Comparison of ENCODE assay signal across 11 mouse cellular contexts in genomic region chr4:62805841-62806240, GRCm38 (mm10).
DNase-seq lines count a peak whose midpoint lies in the region; ATAC-seq and TF ChIP-seq lines count a peak whose summit lies in the region.
"Had no signal": no experiment of that assay in that cellular context is flagged by ENCODE, and none has a peak within 500 bp of the region (broad histone marks: within the 10 kb centered on the region; RNA-seq: fewer than 3 reads in every experiment).

No protein-coding gene starts in this region.

- H3K27me3 ChIP-seq in hindbrain, embryonic 15.5 days, result no peaks in the 10 kb centered on the region
- no peaks in the 10 kb centered on the region for H3K27me3 ChIP-seq in hindbrain, embryonic 13.5 days
- H3K27me3 ChIP-seq in kidney, postnatal 0 days (ENCODE audit: insufficient read depth, low read length), result no peaks in the 10 kb centered on the region
- H3K27me3 ChIP-seq in intestine, postnatal 0 days (replicated peaks; ENCODE audit: control insufficient read depth, insufficient read depth, low read length), result no peaks in the 10 kb centered on the region

- H3K4me1 ChIP-seq in hindbrain, embryonic 15.5 days (replicated peaks), result 0 out of 2 replicates have a peak, but pooled peaks cover 8% of the 10 kb centered on the region
- peaks cover 7% of the 10 kb centered on the region for H3K4me1 ChIP-seq in hindbrain, embryonic 13.5 days (replicated peaks)
- H3K4me1 ChIP-seq in kidney, postnatal 0 days (replicated peaks; ENCODE audit: insufficient read depth, low read length), result no peaks in the 10 kb centered on the region
- no peaks in the 10 kb centered on the region for H3K4me1 ChIP-seq in intestine, postnatal 0 days (replicated peaks; ENCODE audit: control insufficient read depth, insufficient read depth, low read length)

- DNase-seq in CD4-positive, CD25-positive, alpha-beta regulatory T cell, adult 2 months (ENCODE audit: low read depth, low spot score), result peak; percentile 53
- peak; percentile 44 for DNase-seq in brain, adult 2 months (ENCODE audit: low read depth, low spot score)
- DNase-seq in kidney, postnatal 0 days (ENCODE audit: low spot score), result peak; percentile 50
- no peak for DNase-seq in left cerebral cortex, adult 18-20 months (ENCODE audit: low spot score in 2 of 2)
- DNase-seq in lung, postnatal 14 days, result no peak
- DNase-seq: cerebellum, adult 2 months; layer of hippocampus, adult 9-11 months; lung, postnatal 36 days had no signal

- 0 out of 2 replicates have a peak, but pooled peaks have one; percentile 23 for ATAC-seq in hindbrain, embryonic 15.5 days (ENCODE audit: low FRiP score, low read depth)
- ATAC-seq in hindbrain, embryonic 13.5 days (ENCODE audit: low FRiP score), result no peak
- ATAC-seq in kidney, postnatal 0 days (replicated peaks; ENCODE audit: low FRiP score, low read depth), result no peak
- no peak for ATAC-seq in intestine, postnatal 0 days

- WGBS in hindbrain, embryonic 15.5 days, result 25% methylated on average over 6 of the region's 6 CpGs
- WGBS in hindbrain, embryonic 13.5 days, result 46% methylated on average over 6 of the region's 6 CpGs
- WGBS in kidney, postnatal 0 days, result 2% methylated on average over 6 of the region's 6 CpGs
- 4% methylated on average over 6 of the region's 6 CpGs for WGBS in intestine, postnatal 0 days

- H3K27ac ChIP-seq in hindbrain, embryonic 15.5 days (replicated peaks), result no peak overlapping the region
- H3K27ac ChIP-seq in hindbrain, embryonic 13.5 days, result no peak overlapping the region
- no peak overlapping the region for H3K27ac ChIP-seq in kidney, postnatal 0 days
- no peak overlapping the region for H3K27ac ChIP-seq in intestine, postnatal 0 days (ENCODE audit: low read depth, low read length)

- no peaks in the 10 kb centered on the region for H3K36me3 ChIP-seq in hindbrain, embryonic 15.5 days
- no peaks in the 10 kb centered on the region for H3K36me3 ChIP-seq in hindbrain, embryonic 13.5 days
- no peaks in the 10 kb centered on the region for H3K36me3 ChIP-seq in kidney, postnatal 0 days (ENCODE audit: insufficient read depth, low read length)
- no peaks in the 10 kb centered on the region for H3K36me3 ChIP-seq in intestine, postnatal 0 days (ENCODE audit: control insufficient read depth, insufficient read depth)

- H3K4me2 ChIP-seq in hindbrain, embryonic 15.5 days, result no peak overlapping the region
- H3K4me2 ChIP-seq in hindbrain, embryonic 13.5 days, result no peak overlapping the region
- H3K4me2 ChIP-seq in kidney, postnatal 0 days (ENCODE audit: low read length), result no peak overlapping the region
- no peak overlapping the region for H3K4me2 ChIP-seq in intestine, postnatal 0 days (replicated peaks; ENCODE audit: low read depth)

- TF ChIP-seq CTCF in kidney, postnatal 0 days (IDR thresholded peaks at IDR 0.05; ENCODE audit: low read depth), result no peak
- no peak for TF ChIP-seq CTCF in intestine, postnatal 0 days (IDR thresholded peaks at IDR 0.05; ENCODE audit: low read depth)

- H3K9me3 ChIP-seq in hindbrain, embryonic 15.5 days, result no peaks in the 10 kb centered on the region
- no peaks in the 10 kb centered on the region for H3K9me3 ChIP-seq in hindbrain, embryonic 13.5 days
- no peaks in the 10 kb centered on the region for H3K9me3 ChIP-seq in kidney, postnatal 0 days (replicated peaks; ENCODE audit: low read length)
- H3K9me3 ChIP-seq in intestine, postnatal 0 days (ENCODE audit: control insufficient read depth), result no peaks in the 10 kb centered on the region

- H3K9ac ChIP-seq in hindbrain, embryonic 15.5 days, result no peak overlapping the region
- H3K9ac ChIP-seq in hindbrain, embryonic 13.5 days, result no peak overlapping the region
- H3K9ac ChIP-seq in kidney, postnatal 0 days (ENCODE audit: low read depth, low read length), result no peak overlapping the region
- no peak overlapping the region for H3K9ac ChIP-seq in intestine, postnatal 0 days (ENCODE audit: low read depth, low read length)

- H3K4me3 ChIP-seq in hindbrain, embryonic 15.5 days, result no peak overlapping the region
- H3K4me3 ChIP-seq in hindbrain, embryonic 13.5 days, result no peak overlapping the region
- H3K4me3 ChIP-seq in kidney, postnatal 0 days (replicated peaks; ENCODE audit: low read depth, low read length), result no peak overlapping the region
- no peak overlapping the region for H3K4me3 ChIP-seq in intestine, postnatal 0 days (ENCODE audit: low read depth, low read length)

Comparison
In these comparisons a context has a peak if more than half of its experiments do, and no peak if none do; other contexts are left out.
1. DNase-seq: peak in CD4-positive, CD25-positive, alpha-beta regulatory T cell, adult 2 months (single experiment), brain, adult 2 months (single experiment) and kidney, postnatal 0 days (single experiment); none in left cerebral cortex, adult 18-20 months (0 of 2) and lung, postnatal 14 days (single experiment).